Mouse (Mus musculus) frontal cortex, adult 2 months (tissue): ENCODE data around the gene Iqsec1. TPM values are rescaled to one million over a fixed set of nuclear protein-coding genes. Genes with fewer than 3 reads are reported as not detected.

Experiments used
- DNase-seq, 2 experiments: peaks; one replicate each; pipeline ENCODE4 v3.0.0; 2022; ENCODE audit warnings: low spot score in 1 of 2; ENCODE audit errors: extremely low spot score in 1 of 2
- polyA plus RNA-seq: library from polyadenylated mRNA; depleted of rRNA; stranded (reverse); fragments of >200 nt; gene quantifications from 2 replicates; pipeline ENCODE4 v1.2.3, GENCODE M21; 2012

Gene Iqsec1
- polyA plus RNA-seq, 1 experiment: 142 TPM

DNA sequence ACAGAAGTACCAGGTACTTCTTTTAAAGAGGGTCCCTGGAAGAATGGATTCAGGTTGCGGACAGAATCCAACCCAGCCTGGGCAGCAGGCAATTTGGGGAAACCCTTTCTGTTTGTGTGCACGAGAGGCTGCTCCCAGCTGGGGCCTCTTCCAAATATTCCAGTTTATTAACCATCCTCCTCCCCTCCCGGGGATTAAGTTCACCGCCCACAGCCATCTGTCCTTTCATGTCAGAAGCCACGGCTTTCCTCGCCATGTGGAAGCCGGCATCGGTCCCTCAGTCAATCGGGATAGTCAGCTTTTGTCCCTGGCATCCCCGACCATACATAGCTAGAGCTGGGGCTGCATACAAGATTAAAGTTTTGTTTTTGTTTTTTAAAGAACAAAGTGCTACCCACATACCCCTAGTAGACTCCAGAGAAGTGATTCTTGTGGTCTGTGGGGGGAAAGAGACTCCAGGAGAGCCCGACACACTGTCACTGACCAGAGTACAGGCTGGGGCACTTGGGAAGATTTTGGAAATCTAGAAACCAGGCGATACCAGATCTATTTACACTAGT is 276.9 kb downstream of the Iqsec1 start:
- DNase-seq: no peak

DNA sequence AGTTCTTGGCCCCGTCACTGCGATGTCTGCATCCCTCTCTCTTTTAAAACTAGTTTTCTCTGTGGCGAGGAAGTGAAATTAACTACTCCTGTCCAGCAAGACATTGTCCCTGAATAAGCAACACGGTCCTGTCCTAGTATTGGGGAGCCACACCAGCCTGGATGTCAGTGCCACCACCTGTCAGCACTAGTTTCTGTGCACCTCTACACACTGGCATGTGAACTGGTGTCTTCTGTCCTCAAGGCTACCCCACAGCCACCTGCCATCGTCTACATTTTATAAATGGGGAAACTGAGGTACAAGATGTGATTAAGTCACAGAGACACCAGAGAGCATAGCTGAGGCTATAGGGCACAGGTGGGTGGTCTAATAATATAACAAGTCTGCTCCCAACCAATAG is 277.7 kb downstream of the Iqsec1 start:
- DNase-seq: no peak

DNA sequence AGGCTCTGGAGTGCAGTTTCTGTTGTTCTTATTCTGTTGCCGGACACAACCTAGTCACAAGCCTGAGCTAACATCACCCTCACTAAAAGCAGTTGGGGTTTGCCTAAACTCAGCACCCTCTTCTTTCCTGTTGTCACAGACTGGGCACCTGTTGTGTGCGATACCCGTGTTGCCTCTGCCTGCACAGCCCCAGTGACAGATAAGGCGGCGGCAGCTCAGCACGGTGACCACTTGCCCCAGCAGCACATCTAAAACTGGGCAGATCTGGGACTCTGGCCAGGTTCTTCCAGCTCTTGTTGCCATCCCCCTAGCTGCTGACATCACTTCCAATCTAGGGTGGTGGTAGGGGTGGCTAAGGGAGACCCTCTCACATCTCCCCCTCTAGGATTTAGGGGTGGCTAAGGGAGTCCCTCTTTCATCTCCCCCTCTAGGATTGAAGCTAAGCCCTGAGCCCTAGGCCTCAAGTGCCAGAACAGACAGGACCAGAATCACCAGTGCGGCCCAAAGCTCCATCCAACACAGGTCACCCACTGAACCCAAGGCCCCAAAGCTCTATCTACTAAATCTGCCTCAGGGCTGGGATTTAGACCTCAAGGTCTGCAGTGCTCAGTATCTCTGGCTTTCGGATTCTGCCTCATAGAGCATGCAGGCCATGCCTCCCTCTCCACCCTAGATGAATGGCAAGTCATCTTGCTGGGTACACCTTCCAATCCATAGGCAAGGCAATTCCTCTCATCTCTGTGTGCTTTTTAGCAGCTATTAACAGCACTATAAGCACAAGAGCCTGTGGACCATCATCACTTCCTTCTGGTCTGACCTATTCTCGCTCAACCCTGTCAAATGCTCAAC is 278.3 kb downstream of the Iqsec1 start:
- no peak for DNase-seq

DNA sequence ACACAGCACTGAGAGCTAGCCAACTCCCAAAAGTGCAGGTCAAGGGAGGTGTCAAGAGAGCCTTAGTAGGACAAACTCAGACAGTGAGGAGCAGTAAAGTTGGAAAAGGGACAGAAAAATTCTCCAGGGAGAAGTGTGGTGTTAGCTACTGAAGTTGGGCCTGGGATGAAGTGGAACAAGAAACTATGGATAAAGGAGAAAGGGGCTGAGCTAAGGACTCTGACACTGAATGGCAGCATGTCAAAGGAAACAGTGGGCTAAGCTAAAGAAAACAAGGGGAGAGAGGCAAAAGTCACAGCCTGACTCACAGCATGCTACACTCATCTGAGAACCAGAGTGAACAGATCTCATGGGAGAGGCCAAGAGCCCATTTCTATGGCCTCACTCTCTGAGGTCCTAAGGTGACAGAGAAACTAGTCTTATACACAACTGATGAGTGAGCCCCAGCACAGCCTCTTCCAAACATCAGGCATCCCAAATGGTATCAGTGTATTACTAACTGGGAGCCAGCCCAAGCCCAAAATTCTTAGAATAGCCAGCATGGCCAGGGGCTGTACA is 280.3 kb downstream of the Iqsec1 start:
- DNase-seq: no peak

DNA sequence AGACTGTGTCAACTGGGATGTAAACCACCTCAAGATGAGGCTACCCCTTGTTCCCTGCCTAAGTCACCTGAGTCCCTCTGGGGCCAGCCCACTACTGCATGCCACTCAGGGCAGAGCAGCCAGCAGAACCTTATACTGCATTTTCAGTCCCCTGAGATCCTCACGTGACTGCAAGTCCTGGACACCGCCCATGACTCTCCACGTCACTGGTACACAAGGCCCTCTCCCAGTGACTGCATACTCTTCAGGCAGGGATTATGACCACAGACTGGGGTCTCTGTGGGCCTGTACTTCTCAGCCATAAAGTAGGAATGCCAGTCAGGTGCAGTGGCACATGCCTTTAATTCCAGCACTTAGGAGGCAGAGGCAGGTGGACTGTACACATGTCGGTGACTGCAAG is 281.3 kb downstream of the Iqsec1 start:
- DNase-seq: no peak

DNA sequence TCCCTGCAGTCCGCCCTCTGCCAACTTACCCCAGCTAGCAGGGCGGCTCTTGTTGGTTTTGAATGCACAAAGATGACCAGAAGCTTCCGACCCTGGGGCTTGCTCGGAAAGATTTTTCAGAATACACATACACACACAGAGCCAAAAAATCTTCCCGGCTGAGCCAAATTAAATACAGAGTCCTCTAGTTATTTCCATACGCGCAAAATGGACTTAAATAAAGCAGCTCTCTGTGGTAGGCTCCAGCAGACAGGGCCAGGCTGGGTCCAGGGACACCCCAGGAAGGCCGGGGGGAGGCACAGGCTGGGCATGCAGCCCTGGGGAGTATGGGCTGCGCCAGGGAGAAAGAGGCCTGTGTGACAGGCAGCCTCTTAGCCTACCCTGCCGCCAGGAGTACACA is 282.0 kb downstream of the Iqsec1 start:
- peak; percentile 49 to 55 for DNase-seq

DNA sequence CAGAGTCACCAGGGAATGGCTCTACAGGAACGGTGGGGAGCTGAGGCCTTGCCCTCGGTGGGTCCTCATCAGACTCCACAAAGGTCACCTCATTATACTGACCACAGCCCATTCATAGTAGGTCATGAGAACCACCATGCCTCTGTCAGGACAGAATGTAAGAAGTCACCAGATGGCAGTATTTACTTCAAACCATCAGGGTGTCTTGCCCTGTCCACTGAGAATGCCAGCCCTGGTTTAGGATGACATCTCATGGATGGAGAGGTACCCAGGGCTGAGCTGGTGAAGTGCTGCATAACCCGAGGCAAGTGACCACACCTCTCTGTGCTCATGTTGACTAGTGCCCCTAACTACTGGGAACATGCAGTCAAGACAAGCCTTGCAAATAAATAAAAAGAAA is 282.7 kb downstream of the Iqsec1 start:
- no peak for DNase-seq

DNA sequence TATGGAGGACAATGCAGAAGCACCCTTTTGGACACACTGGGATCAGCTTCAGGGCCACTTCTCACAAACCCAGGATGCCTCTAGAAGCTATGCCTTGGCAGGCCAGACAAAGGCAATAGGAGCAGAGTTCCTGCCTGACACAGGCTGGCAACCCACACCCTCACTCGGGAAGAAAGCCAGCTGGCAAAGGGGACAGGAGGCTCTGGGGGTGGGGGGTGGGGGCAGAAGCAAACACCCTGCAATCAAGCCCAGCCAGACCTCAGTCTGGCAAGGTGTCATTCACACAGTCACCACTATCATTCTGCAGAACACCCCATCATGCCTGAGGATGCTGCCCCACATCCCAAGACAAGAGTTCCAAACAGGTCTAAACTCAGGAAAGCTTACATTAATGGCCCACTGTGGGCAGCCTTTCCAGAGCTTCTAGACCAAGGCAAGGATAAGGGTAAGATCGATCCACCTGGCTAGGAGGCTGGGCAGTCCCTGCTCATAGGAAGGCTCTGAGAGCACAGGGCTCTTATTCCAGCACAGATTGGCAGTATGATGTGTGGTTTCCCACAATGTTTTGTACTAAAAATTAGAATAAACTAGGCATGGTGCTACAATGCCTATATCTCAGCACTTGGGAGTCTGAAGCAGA is 283.7 kb downstream of the Iqsec1 start:
- peak in 1 of 2 experiments; percentile 58 for DNase-seq

DNA sequence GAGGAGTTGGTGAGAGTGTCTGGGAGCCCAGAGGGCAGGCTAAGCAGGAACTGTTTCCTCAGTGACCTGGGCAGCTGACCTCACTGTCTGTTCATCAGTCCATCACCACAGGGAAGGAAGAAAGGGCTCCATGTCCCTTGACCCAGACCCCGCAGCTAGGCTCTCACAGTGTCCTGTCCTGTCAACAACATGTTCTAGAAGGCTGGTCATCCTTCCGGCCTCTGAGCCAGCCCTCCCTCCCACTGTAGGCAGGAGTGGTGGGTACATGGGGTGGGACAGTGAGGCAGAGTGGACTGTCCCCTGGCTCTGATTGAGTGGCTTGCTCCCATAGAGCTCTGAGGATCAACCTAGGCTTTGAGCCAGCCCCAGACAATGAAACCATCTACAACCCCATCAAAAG is 284.7 kb downstream of the Iqsec1 start:
- no peak for DNase-seq

DNA sequence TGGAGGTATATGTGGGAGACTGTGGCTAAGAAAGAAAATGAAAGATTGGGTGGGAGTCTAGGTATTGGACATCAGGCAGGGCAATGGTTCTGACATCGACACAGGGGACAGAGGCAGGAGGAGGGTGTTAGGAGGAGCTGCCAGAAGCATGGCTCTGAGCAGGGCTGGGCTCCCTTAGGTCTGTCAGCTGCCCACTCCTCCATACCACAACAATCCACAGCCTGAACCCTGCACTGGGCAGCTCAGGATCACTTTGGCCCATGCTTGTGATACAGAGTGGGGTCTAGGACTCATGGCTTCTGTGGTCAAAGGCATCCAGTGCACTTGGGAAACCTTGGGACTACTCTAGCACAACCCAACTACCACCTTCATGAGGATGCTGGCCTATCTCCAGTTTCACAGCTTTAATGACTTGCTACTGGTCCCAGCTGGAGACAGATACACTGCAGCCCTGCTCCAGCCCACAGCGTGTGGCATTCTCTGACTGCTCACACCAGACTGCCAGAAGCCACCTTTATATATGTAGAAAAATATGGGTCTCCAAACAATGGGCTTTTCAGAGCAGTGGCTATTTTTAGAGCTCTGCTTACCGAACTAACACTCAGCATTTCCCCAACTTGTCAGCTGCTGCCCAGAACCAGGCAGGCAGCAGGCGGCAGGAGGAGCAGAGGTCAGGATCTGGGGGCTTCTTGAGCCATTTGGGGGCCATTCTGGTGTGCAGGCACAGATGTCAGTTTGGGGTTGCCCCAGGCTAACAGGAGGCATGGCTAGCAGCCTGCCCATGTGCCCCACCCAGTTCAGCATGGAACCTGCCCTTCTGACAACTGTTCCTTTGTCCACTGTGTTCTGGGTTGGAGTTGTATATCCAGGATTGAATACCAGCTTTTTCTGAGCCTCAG is 285.4 kb downstream of the Iqsec1 start:
- DNase-seq: no peak

DNA sequence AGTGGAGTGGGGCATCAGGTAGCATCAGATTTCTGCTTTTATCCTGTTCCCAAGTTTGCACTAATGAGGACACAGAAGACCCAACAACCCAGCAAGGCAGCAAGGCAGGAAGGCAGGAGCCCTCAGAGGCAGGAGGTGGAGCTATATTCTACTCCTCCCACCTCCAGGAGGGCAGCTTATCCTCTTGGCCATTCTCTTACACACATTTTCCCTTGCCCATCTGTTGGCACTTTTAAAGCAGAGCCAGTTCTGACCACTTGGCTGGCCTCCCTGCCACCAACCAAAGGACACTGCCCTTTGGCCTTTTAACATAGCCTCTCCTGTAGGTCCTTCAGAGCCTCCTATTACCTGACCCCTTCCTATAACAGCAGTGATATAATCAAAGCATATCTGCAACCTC is 286.3 kb downstream of the Iqsec1 start:
- no peak for DNase-seq

DNA sequence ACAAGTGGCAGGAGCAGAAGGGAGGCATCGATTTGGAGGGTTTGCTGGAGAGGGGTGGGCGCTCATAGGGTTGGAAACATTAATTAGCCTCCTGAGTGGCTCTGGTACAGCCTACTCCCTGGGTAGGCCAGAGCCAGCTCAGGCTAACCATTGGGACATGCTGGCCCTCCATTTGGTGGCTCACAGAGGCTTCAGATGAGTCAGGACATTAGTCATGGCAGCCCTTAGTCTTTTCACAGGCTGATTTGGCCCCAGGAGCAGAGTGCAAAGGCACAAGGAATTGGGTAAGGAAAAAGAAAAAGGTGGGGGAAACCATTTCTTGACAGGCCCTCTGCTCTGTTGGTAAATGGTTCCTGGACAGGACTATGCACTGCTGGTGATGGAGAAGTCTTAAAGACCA is 287.1 kb downstream of the Iqsec1 start:
- DNase-seq: no peak

DNA sequence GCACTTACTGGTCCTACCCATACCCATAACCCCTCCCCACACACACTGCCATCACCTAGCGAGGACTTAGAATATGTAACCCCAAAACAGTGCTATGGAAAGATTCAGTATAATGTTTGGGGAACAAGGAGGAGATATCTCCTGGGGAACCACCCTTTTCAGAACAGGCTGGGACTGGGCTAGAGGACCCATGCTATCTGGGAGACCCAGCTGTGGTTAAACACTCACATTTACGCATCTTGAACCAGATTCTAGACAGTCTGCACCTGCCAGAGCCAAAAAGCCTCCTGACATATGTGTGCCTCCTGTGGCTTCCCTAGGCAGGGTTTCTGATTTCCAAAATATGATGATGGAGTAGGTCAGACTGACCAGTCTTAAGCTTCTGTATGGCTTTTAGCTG is 287.7 kb downstream of the Iqsec1 start:
- DNase-seq: no peak

DNA sequence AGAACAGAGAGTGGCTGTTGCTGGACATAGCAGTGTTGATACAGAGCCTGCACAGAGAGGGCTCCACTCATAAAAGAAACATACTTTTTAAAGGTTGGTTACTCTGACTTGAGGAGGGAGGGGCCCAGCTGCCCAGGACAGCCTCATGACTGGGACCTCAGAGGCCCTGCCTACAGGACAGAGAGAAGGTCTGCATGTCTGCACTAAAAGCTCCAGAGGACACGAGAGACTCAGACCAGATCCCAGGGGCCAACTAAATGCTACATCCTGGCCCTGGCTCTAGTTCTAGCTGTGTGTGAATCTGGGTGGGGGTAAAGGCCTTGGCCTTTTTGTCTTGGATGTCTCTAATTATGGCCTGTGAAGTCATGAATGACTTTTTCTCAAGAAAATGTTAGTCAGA is 288.4 kb downstream of the Iqsec1 start:
- no peak for DNase-seq

DNA sequence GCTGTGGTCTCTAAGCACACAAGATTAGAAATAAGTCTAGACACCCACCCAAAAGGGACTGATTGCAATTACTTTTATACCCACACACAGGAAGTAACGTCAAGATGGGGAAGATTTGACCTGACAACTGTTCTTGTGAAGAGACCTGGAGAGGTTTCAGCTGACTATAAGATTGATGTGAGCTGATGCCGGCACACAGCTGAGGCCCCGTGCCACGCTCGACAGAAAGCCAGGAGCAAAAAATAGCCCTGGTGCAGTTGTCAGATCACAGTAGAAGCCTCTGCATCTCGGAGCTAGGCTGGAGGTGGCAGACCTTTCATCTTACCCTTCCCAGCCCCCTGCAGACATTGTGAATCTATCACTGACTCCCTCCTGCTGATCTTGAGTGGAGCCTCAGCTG is 289.6 kb downstream of the Iqsec1 start:
- no peak for DNase-seq

DNA sequence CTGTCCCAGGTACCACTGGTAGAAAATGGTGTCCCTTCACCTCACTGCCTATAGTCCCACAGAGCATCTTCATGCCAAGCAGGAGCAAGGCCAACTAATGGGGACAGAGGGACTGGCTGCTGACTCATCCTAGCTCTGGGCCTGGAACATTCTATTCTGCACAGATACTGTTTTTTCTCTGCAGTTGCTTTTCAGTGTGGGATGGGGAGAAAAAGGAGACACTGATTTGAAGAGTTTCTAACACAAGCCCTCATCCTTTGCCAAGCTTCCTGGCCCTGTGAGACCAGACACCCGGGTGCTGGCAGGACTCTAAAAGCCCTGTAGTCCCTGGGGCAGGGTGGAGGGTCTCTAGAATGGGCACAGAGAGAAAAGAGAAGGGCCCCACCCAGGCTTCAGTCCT is 292.7 kb downstream of the Iqsec1 start:
- peak; percentile 33 to 61 for DNase-seq

DNA sequence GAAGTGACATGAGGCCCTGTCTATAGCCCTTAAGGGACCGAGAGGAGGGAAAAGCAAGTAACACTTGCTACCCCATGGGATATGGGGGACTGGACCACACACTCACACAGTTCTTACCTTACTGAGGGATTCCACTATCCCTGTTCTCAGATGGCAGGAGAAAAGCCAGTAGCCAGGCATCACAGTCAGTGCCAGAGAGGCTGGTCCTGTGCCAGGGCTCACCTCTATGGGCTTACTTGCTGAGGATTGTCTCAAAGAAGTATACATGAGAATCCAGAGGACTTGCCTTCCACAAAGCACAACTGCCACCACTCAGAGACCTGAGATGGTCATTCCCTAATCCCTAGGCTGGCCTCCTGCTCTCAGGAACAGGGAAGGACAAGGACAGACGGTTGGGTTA is 296.1 kb downstream of the Iqsec1 start:
- no peak for DNase-seq

DNA sequence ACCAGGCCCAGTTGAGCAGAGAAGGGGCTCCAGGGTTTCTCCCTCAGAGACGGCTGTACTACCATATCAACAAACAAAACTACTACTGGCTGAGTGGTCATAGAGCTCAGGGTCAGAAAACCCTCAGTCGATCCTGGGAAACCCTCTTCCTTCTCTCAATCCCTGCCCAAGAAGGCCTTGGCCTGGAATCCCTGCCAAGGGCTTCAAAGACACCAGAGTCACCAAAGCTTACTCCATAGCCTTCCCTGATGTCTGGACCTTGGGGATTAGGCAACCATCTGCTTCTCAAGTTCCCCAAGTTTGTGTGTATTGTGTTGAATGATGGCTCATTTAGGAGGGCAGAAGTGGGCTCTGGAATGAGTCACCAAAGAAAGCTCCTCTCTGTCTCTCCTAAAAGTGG is 296.6 kb downstream of the Iqsec1 start:
- DNase-seq: no peak

DNA sequence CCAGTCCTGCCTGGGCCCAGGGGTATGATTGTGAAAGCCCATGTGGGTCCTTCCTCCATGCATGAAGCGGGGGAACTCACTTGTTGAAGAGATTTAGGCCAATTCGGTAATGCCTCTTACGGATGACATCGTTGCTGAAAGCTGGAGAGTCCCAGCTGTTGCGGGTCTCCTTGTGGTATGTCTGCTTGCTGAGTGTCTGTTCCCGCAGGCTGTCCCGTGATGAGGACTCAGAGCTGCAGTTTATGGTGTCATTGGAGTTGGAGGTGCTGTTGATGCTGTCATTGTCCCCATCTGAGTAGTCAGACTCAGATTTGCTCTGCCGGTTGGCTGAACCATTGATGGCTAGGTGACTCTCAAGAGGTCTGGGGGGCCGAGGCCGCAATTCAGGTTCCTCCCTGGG is 299.0 kb downstream of the Iqsec1 start:
- no peak for DNase-seq

DNA sequence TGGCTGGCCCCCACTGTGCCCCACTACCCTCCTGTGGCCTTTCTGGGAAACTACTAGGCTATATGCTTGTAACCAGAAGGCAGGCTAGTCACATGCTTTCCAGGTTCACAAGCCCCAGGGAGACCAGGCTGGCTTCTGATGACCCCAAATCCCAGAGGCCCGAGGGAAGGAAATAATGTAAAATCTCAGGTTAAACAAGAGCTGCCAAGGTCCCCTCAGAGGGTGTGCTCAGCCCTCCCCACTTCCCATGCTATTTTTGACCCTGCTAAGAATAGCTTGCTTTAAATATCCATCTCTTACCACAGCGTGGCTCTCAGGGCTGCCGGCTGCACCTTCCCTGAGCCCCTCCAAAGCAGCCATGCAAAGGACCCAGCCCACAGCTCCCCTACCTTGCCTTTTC is 299.7 kb downstream of the Iqsec1 start:
- DNase-seq: no peak

DNA sequence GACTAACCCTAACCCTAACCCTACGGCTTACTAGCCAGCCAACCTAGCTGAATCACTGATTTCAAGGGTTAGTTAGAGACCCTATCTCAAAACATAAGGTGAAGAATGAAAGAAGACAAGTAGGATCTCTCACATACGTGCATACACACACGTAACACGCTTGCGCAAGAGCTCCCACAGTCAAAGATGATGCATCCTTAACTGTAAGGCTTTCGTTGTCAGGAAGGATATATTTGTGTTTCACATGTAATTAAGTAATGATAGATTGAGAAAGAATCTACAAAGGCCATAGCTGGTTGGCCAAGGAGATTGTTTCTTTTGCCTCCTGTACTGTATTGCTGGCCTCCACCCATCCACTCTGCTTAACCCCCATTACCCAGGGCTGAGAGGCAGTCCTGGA is 300.5 kb downstream of the Iqsec1 start:
- DNase-seq: no peak
